Mouse (Mus musculus): Measurements from ENCODE around the gene Gm21988.

DNA sequence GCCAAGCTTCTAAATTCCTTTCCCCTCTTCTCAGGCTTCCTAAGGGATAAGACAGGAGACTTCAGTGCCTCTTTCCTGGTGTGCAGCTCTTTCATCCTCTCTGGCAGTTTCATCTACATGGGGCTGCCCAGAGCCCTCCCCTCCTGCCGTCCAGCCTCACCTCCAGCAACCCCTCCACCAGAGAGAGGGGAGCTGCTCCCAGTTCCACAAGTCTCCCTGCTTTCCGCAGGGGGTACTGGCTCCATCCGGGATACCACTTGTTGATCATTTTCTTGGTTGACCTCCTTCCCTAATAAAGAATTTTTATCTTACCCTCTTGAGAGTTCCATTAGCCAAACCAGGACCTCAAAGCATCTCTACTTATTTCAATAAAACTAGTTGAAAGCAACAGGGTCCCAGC, 23.5 kb downstream of the Gm21988 start:
- no peak for TF ChIP-seq BHLHE40 (IDR thresholded peaks at IDR 0.05; ENCODE audit: low read depth, low read length)
- no peak for TF ChIP-seq ETS1 (conservative IDR thresholded peaks at IDR 0.05; ENCODE audit: low read depth, low read length)
- no peak for TF ChIP-seq CTCF (conservative IDR thresholded peaks at IDR 0.05 in 1 of 2, IDR thresholded peaks at IDR 0.05 in 1 of 2; ENCODE audit: low read depth in 2 of 2, low read length in 2 of 2)
- TF ChIP-seq MAFK (IDR thresholded peaks at IDR 0.05; ENCODE audit: insufficient replicate concordance, low read length) = no peak
- no peak for TF ChIP-seq POLR2A (IDR thresholded peaks at IDR 0.05; ENCODE audit: low read depth, low read length)
- TF ChIP-seq CHD1 (IDR thresholded peaks at IDR 0.05; ENCODE audit: low read depth, low read length) = no peak
- no peak for TF ChIP-seq USF2 (conservative IDR thresholded peaks at IDR 0.05; ENCODE audit: low read depth, low read length)
- TF ChIP-seq TBP (conservative IDR thresholded peaks at IDR 0.05; ENCODE audit: low read depth, low read length) = no peak
